Mouse (Mus musculus): Measurements from ENCODE around the gene Susd1. TPM values are rescaled to one million over a fixed set of nuclear protein-coding genes. Genes with fewer than 3 reads are reported as not detected.

Gene Susd1
- under 1 TPM in 2 of 4 experiments, not detected in 2; 0.13 to 0.40 TPM for total RNA-seq (2022)

- no peak for DNase-seq (ENCODE audit: low spot score in 2 of 2)
These were observed at the start of gene Susd1 for GRCm38 (mm10) chr4:59437990-59438854. TSS of gene Susd1 (minus strand) at chr4:59438633.

GRCm38 (mm10) chr4:59471306-59471705 lies 32.9 kb upstream of the Susd1 start:
- DNase-seq (ENCODE audit: low spot score in 2 of 2): no peak

GRCm38 (mm10) chr4:59465449-59465848 lies 27.0 kb upstream of the Susd1 start:
- DNase-seq (ENCODE audit: low spot score in 2 of 2): no peak

- no peak for DNase-seq (ENCODE audit: low spot score in 2 of 2)
These were observed 26.2 kb upstream of the Susd1 start for GRCm38 (mm10) chr4:59464661-59465060.

GRCm38 (mm10) chr4:59462494-59462893 lies 24.1 kb upstream of the Susd1 start:
- no peak for DNase-seq (ENCODE audit: low spot score in 2 of 2)

GRCm38 (mm10) chr4:59461116-59461727 lies 22.8 kb upstream of the Susd1 start:
- no peak for DNase-seq (ENCODE audit: low spot score in 2 of 2)

- no peak for DNase-seq (ENCODE audit: low spot score in 2 of 2)
These were observed 21.0 kb upstream of the Susd1 start for GRCm38 (mm10) chr4:59459216-59459955.

GRCm38 (mm10) chr4:59457941-59458340 lies 19.5 kb upstream of the Susd1 start:
- no peak for DNase-seq (ENCODE audit: low spot score in 2 of 2)

GRCm38 (mm10) chr4:59457091-59457490 lies 18.7 kb upstream of the Susd1 start:
- no peak for DNase-seq (ENCODE audit: low spot score in 2 of 2)

- DNase-seq (ENCODE audit: low spot score in 2 of 2): no peak
These were observed 17.0 kb upstream of the Susd1 start for GRCm38 (mm10) chr4:59455465-59455864.

- DNase-seq (ENCODE audit: low spot score in 2 of 2): no peak
These were observed 15.6 kb upstream of the Susd1 start for GRCm38 (mm10) chr4:59454046-59454445.

- DNase-seq (ENCODE audit: low spot score in 2 of 2): no peak
These were observed 14.1 kb upstream of the Susd1 start for GRCm38 (mm10) chr4:59452503-59452933.

- no peak for DNase-seq (ENCODE audit: low spot score in 2 of 2)
These were observed 12.5 kb upstream of the Susd1 start for GRCm38 (mm10) chr4:59450906-59451305.

GRCm38 (mm10) chr4:59450234-59450854 lies 11.9 kb upstream of the Susd1 start:
- DNase-seq (ENCODE audit: low spot score in 2 of 2): no peak

GRCm38 (mm10) chr4:59447296-59447695 lies 8.9 kb upstream of the Susd1 start:
- no peak for DNase-seq (ENCODE audit: low spot score in 2 of 2)

GRCm38 (mm10) chr4:59445516-59445915 lies 7.1 kb upstream of the Susd1 start:
- no peak for DNase-seq (ENCODE audit: low spot score in 2 of 2)

GRCm38 (mm10) chr4:59444994-59445393 lies 6.6 kb upstream of the Susd1 start:
- no peak for DNase-seq (ENCODE audit: low spot score in 2 of 2)

- no peak for DNase-seq (ENCODE audit: low spot score in 2 of 2)
These were observed 5.7 kb upstream of the Susd1 start for GRCm38 (mm10) chr4:59444085-59444484.

- DNase-seq (ENCODE audit: low spot score in 2 of 2): no peak
These were observed 2.8 kb upstream of the Susd1 start for GRCm38 (mm10) chr4:59441265-59441664.

- no peak for DNase-seq (ENCODE audit: low spot score in 2 of 2)
These were observed 1.5 kb upstream of the Susd1 start for GRCm38 (mm10) chr4:59439960-59440359.

GRCm38 (mm10) chr4:59439041-59439440 lies 608 bp upstream of the Susd1 start:
- no peak for DNase-seq (ENCODE audit: low spot score in 2 of 2)

GRCm38 (mm10) chr4:59435951-59436350 lies 2.5 kb downstream of the Susd1 start:
- DNase-seq (ENCODE audit: low spot score in 2 of 2): no peak

Measured in gastrocnemius, adult 8-10 months (tissue).